Mouse (Mus musculus) kidney, adult 11 months (tissue): ENCODE results near the gene Cnn1.
"Not testable (repeated sequence)": the region's sequence is repeated elsewhere in the genome, so short reads cannot be mapped to it uniquely, and the experiment has no call there.

Experiments used
- DNase-seq: peaks from one replicate; pipeline ENCODE4 v3.0.0; 2022

Cnn1 gene

GRCm38 (mm10) chr9:22131226-22131981 is 32.4 kb downstream of the Cnn1 start:
- DNase-seq: peak; percentile 73

GRCm38 (mm10) chr9:22132220-22132619 is 33.2 kb downstream of the Cnn1 start:
- DNase-seq: no peak

- DNase-seq: no peak
These were observed 35.4 kb downstream of the Cnn1 start for GRCm38 (mm10) chr9:22134246-22134890.

- DNase-seq: no peak
These were observed 36.1 kb downstream of the Cnn1 start for GRCm38 (mm10) chr9:22134988-22135643.

GRCm38 (mm10) chr9:22135644-22136390 is 36.8 kb downstream of the Cnn1 start, which contains the start of gene Acp5:
Gene Acp5 (minus strand): TSS chr9:22135711.
- DNase-seq: no peak

GRCm38 (mm10) chr9:22136765-22137547 is 37.9 kb downstream of the Cnn1 start:
- no peak for DNase-seq

- DNase-seq: no peak
These were observed 39.5 kb downstream of the Cnn1 start for GRCm38 (mm10) chr9:22138480-22138879.

GRCm38 (mm10) chr9:22139746-22140145 is 40.7 kb downstream of the Cnn1 start:
- DNase-seq: no peak

GRCm38 (mm10) chr9:22143108-22144037 is 44.4 kb downstream of the Cnn1 start:
- DNase-seq: peak; percentile 61

- DNase-seq: no peak
These were observed 45.4 kb downstream of the Cnn1 start for GRCm38 (mm10) chr9:22144304-22144965.

GRCm38 (mm10) chr9:22149426-22150248 is 50.6 kb downstream of the Cnn1 start:
- peak; percentile 72 for DNase-seq

- DNase-seq: not testable (repeated sequence)
These were observed 51.3 kb downstream of the Cnn1 start for GRCm38 (mm10) chr9:22150249-22150693.

- no peak for DNase-seq
These were observed 51.9 kb downstream of the Cnn1 start for GRCm38 (mm10) chr9:22150946-22151345.

GRCm38 (mm10) chr9:22153810-22154209 is 54.8 kb downstream of the Cnn1 start:
- no peak for DNase-seq

GRCm38 (mm10) chr9:22155614-22156013 is 56.6 kb downstream of the Cnn1 start:
- DNase-seq: peak; percentile 53

GRCm38 (mm10) chr9:22156497-22157245 is 57.7 kb downstream of the Cnn1 start, which contains the start of gene Pigyl:
Gene Pigyl (plus strand): TSS chr9:22156846.
- DNase-seq: peak; percentile 98

GRCm38 (mm10) chr9:22157516-22158265 is 58.7 kb downstream of the Cnn1 start:
- no peak for DNase-seq
